Mouse (Mus musculus) embryonic facial prominence, embryonic 14.5 days (tissue): ENCODE measurements around the gene Polm. TPM values are rescaled to one million over a fixed set of nuclear protein-coding genes. Genes with fewer than 3 reads are reported as not detected.
A peak's percentile ranks its signal among the peaks of the same experiment; 100 is the strongest.

Source experiments
- ATAC-seq: fragments of 200-750 bp; cut with Nextera tagmentation; 2 replicates; pipeline ENCODE4 v1.8.0; 2017; ENCODE audit warnings: low read depth, moderate number of reproducible peaks, moderate TSS enrichment
- DNase-seq: peaks from one replicate; pipeline ENCODE4 v3.0.0-alpha.2; 2015; ENCODE audit warnings: low spot score
- H3K27ac ChIP-seq: fragments of 300-500 bp; sonication (generic); replicated peaks from 2 replicates; pipeline ENCODE4 v1.5.1; 2014; ENCODE audit warnings: low read depth, mild to moderate bottlenecking, low read length, moderate library complexity
- H3K27me3 ChIP-seq: fragments of 300-500 bp; sonication (generic); replicated peaks from 2 replicates; pipeline ENCODE4 v1.6.1; 2014; ENCODE audit warnings: low read length; ENCODE audit not compliant: control insufficient read depth, insufficient read depth
- H3K36me3 ChIP-seq: fragments of 300-500 bp; sonication (generic); 2 replicates; pipeline ENCODE4 v1.6.1; 2014; ENCODE audit warnings: low read length, mixed read lengths; ENCODE audit not compliant: control insufficient read depth, insufficient read depth
- H3K4me1 ChIP-seq: fragments of 300-500 bp; sonication (generic); 2 replicates; pipeline ENCODE4 v1.6.1; 2014; ENCODE audit warnings: antibody characterized with exemption, low read length; ENCODE audit not compliant: control insufficient read depth, insufficient read depth
- H3K4me2 ChIP-seq: fragments of 300-500 bp; sonication (generic); 2 replicates; pipeline ENCODE4 v1.6.1; 2014; ENCODE audit warnings: low read depth, mild to moderate bottlenecking, low read length, moderate library complexity, mixed read lengths
- H3K4me3 ChIP-seq: fragments of 300-500 bp; sonication (generic); 2 replicates; pipeline ENCODE4 v1.5.1; 2014; ENCODE audit warnings: low read depth, mild to moderate bottlenecking, low read length
- H3K9ac ChIP-seq: fragments of 300-500 bp; sonication (generic); 2 replicates; pipeline ENCODE4 v1.6.1; 2014; ENCODE audit warnings: low read depth, mild to moderate bottlenecking, low read length, moderate library complexity, mixed read lengths
- H3K9me3 ChIP-seq: fragments of 300-500 bp; sonication (generic); 2 replicates; pipeline ENCODE4 v1.6.1; 2016; ENCODE audit warnings: low read length; ENCODE audit not compliant: control insufficient read depth
- WGBS: fragments of 180-500 bp; shearing (Covaris S2); extraction: QIAGEN DNeasy Blood & Tissue Kit; methylation state at CpG from one replicate; pipeline ENCODE4 v1.1.7; 2014; 5-methylcytosine and 5-hydroxymethylcytosine counted together
- polyA plus RNA-seq: library from polyadenylated mRNA; unstranded; fragments of >200 nt; fragmentation: Nextera tagmentation; extraction: Ambion mirVana; gene quantifications from 2 replicates; pipeline ENCODE4 v1.2.1, GENCODE M21; 2014

Gene Polm
- polyA plus RNA-seq, 1 experiment from 2014 or later, result 6.0 TPM

- Histone ChIP-seq H3K36me3 (peaks cover 86% of the 10 kb centered on the region), H3K4me2 (no peak overlapping the region), H3K4me3 (no peak overlapping the region), H3K4me1 (no peaks in the 10 kb centered on the region), H3K27ac (no peak overlapping the region), H3K9me3 (no peaks in the 10 kb centered on the region), H3K9ac (no peak overlapping the region), H3K27me3 (no peaks in the 10 kb centered on the region)
- WGBS, result 64% methylated on average over 11 of the region's 11 CpGs
- ATAC-seq (no peak), DNase-seq (no peak)
These were observed 40.4 kb downstream of the Polm start for GRCm38 (mm10) chr11:5797371-5797770.

- Histone ChIP-seq H3K27ac (no peak overlapping the region), H3K9ac (no peak overlapping the region), H3K9me3 (no peaks in the 10 kb centered on the region), H3K36me3 (peaks cover 90% of the 10 kb centered on the region), H3K27me3 (no peaks in the 10 kb centered on the region), H3K4me1 (no peaks in the 10 kb centered on the region), H3K4me2 (no peak overlapping the region), H3K4me3 (no peak overlapping the region)
- DNase-seq (no peak), ATAC-seq (no peak)
- 83% methylated on average over 15 of the region's 15 CpGs for WGBS
These were observed 40.9 kb downstream of the Polm start for GRCm38 (mm10) chr11:5796939-5797338.

- DNase-seq (no peak), ATAC-seq (no peak)
- H3K27me3 ChIP-seq, result no peaks in the 10 kb centered on the region
- no peak overlapping the region for H3K4me3 ChIP-seq
- H3K4me1 ChIP-seq, result no peaks in the 10 kb centered on the region
- WGBS, result 89% methylated on average over 7 of the region's 7 CpGs
- H3K9ac ChIP-seq, result no peak overlapping the region
- no peak overlapping the region for H3K27ac ChIP-seq
- peaks cover 90% of the 10 kb centered on the region for H3K36me3 ChIP-seq
- H3K9me3 ChIP-seq, result no peaks in the 10 kb centered on the region
- H3K4me2 ChIP-seq, result no peak overlapping the region
These were observed 42.1 kb downstream of the Polm start for GRCm38 (mm10) chr11:5795706-5796105.

GRCm38 (mm10) chr11:5795290-5795689 lies 42.5 kb downstream of the Polm start:
- Histone ChIP-seq H3K27me3 (no peaks in the 10 kb centered on the region), H3K9me3 (no peaks in the 10 kb centered on the region), H3K9ac (no peak overlapping the region)

GRCm38 (mm10) chr11:5790431-5790830 lies 47.4 kb downstream of the Polm start:
- 90% methylated on average over 1 of the region's 1 CpGs for WGBS
- H3K4me2 ChIP-seq, result no peak overlapping the region
- DNase-seq (no peak), ATAC-seq (no peak)
- H3K27me3 ChIP-seq, result no peaks in the 10 kb centered on the region
- no peak overlapping the region for H3K27ac ChIP-seq
- peaks cover 39% of the 10 kb centered on the region for H3K36me3 ChIP-seq
- peaks cover 21% of the 10 kb centered on the region for H3K4me1 ChIP-seq
- H3K9ac ChIP-seq, result no peak overlapping the region
- no peak overlapping the region for H3K4me3 ChIP-seq
- H3K9me3 ChIP-seq, result no peaks in the 10 kb centered on the region

More at GRCm38 (mm10) chr11:5795290-5795689, 42.5 kb downstream of the Polm start:
- ATAC-seq (no peak), DNase-seq (no peak)
- peaks cover 86% of the 10 kb centered on the region for H3K36me3 ChIP-seq
- H3K4me2 ChIP-seq, result no peak overlapping the region
- H3K4me3 ChIP-seq, result no peak overlapping the region
- WGBS, result 94% methylated on average over 9 of the region's 9 CpGs
- H3K27ac ChIP-seq, result no peak overlapping the region
- no peaks in the 10 kb centered on the region for H3K4me1 ChIP-seq

- Histone ChIP-seq H3K4me1 (peaks cover 21% of the 10 kb centered on the region), H3K4me3 (peak overlapping the region; percentile 88), H3K36me3 (peaks cover 34% of the 10 kb centered on the region), H3K4me2 (peak overlapping the region; percentile 89), H3K27me3 (no peaks in the 10 kb centered on the region), H3K9me3 (no peaks in the 10 kb centered on the region), H3K9ac (0 out of 2 replicates have a peak overlapping the region, but pooled peaks have one; percentile 85), H3K27ac (no peak overlapping the region)
- no peak for DNase-seq
- 73% methylated on average over 3 of the region's 3 CpGs for WGBS
- ATAC-seq, result no peak
These were observed 48.0 kb downstream of the Polm start for GRCm38 (mm10) chr11:5789754-5790333.

- DNase-seq (no peak), ATAC-seq (no peak; the same call in 1 of the 2 replicates)
- Histone ChIP-seq H3K4me2 (peak overlapping the region; percentile 89), H3K9ac (peak overlapping the region; percentile 85), H3K36me3 (peaks cover 27% of the 10 kb centered on the region), H3K4me1 (peaks cover 21% of the 10 kb centered on the region), H3K27ac (peak overlapping the region; percentile 94), H3K27me3 (no peaks in the 10 kb centered on the region), H3K9me3 (no peaks in the 10 kb centered on the region), H3K4me3 (peak overlapping the region; percentile 88)
- WGBS, result 66% methylated on average over 6 of the region's 6 CpGs
These were observed 48.6 kb downstream of the Polm start for GRCm38 (mm10) chr11:5789071-5789753.

GRCm38 (mm10) chr11:5788056-5789014 lies 49.5 kb downstream of the Polm start, which contains the start of gene Dbnl:
Dbnl (plus strand) TSS chr11:5788488.
- Histone ChIP-seq H3K27ac (peak within 1 kb of the TSS; percentile 94), H3K36me3 (peaks cover 18% of the 10 kb centered on the region), H3K4me2 (peak within 1 kb of the TSS; percentile 89), H3K27me3 (no peaks in the 10 kb centered on the region), H3K4me3 (peak within 1 kb of the TSS; percentile 88), H3K9me3 (no peaks in the 10 kb centered on the region), H3K9ac (peak within 1 kb of the TSS; percentile 85), H3K4me1 (peaks cover 21% of the 10 kb centered on the region)
- DNase-seq, result peak; percentile 98
- ATAC-seq, result peak; percentile 97
- WGBS, result 1% methylated on average over 56 of the region's 74 CpGs
